Mouse (Mus musculus) urinary bladder, postnatal 14 days (tissue): Measurements from ENCODE around the gene Gm17577.
"Not testable (repeated sequence)": the region's sequence is repeated elsewhere in the genome, so short reads cannot be mapped to it uniquely, and the experiment has no call there.

Source experiments
- DNase-seq: peaks from one replicate; pipeline ENCODE4 v3.0.0; 2021; ENCODE audit warnings: low spot score

Gm17577 gene

GRCm38 (mm10) chrX:123246807-123247206, at the start of gene Gm17577:
Gm17577 (minus strand) TSS chrX:123246907.
- DNase-seq: not testable (repeated sequence)

DNA sequence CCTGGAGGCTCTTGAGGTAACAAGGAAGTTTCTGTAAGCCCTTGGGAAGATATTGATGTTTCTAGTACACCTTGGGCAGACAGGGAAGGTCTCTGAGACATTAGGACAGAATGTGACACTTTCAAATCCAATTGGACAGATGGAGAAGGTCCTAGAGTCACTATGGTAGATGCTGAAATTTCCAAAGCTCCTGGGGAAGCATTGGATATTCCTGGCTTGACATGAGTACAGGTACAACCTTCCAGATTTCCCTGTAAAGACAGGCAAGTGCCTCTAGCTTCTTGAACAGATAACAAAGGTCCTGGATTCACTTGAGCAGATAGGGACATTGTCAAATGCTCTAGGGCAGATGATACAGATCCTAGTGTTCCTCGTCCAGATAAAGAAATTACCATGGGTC, 24.3 kb downstream of the Gm17577 start, which contains the start of gene Srsx:
Gene Srsx, minus strand, starts transcription at position 101 of the 400 bp plus-strand sequence.
- DNase-seq: not testable (repeated sequence)
